ENCODE assay signal across 15 mouse cellular contexts in genomic region chr3:135843707-135844106, GRCm38 (mm10). TPM values are rescaled to one million over a fixed set of nuclear protein-coding genes. Genes with fewer than 3 reads are reported as not detected.
DNase-seq lines count a peak whose midpoint lies in the region; ATAC-seq and TF ChIP-seq lines count a peak whose summit lies in the region.
"Had no signal": no experiment of that assay in that cellular context is flagged by ENCODE, and none has a peak within 500 bp of the region (broad histone marks: within the 10 kb centered on the region; RNA-seq: fewer than 3 reads in every experiment).

No protein-coding gene starts in this region.

- TF ChIP-seq CTCF in gastrocnemius, adult 2 months (IDR thresholded peaks at IDR 0.05) = no peak

- H3K4me3 ChIP-seq in heart, embryonic 13.5 days = peak overlapping the region; percentile 7
- no peak overlapping the region for H3K4me3 ChIP-seq in midbrain, embryonic 11.5 days (ENCODE audit: low read depth, low read length)
- H3K4me3 ChIP-seq in midbrain, embryonic 13.5 days (replicated peaks) = no peak overlapping the region
- no peak overlapping the region for H3K4me3 ChIP-seq in stomach, embryonic 15.5 days (replicated peaks)
- no peak overlapping the region for H3K4me3 ChIP-seq in gastrocnemius, adult 2 months
- H3K4me3 ChIP-seq: embryonic facial prominence, embryonic 15.5 days; intestine, embryonic 15.5 days; limb, embryonic 10.5 days had no signal

- H3K4me1 ChIP-seq in heart, embryonic 13.5 days = peaks cover 46% of the 10 kb centered on the region
- no peaks in the 10 kb centered on the region for H3K4me1 ChIP-seq in midbrain, embryonic 11.5 days (ENCODE audit: control insufficient read depth, insufficient read depth, low read length)
- no peaks in the 10 kb centered on the region for H3K4me1 ChIP-seq in midbrain, embryonic 13.5 days (replicated peaks)
- H3K4me1 ChIP-seq in stomach, embryonic 15.5 days = no peaks in the 10 kb centered on the region
- H3K4me1 ChIP-seq: embryonic facial prominence, embryonic 15.5 days; intestine, embryonic 15.5 days had no signal

- H3K9me3 ChIP-seq in heart, embryonic 13.5 days = no peaks in the 10 kb centered on the region
- no peaks in the 10 kb centered on the region for H3K9me3 ChIP-seq in midbrain, embryonic 11.5 days (ENCODE audit: control insufficient read depth, low read length)
- H3K9me3 ChIP-seq in midbrain, embryonic 13.5 days = no peaks in the 10 kb centered on the region
- no peaks in the 10 kb centered on the region for H3K9me3 ChIP-seq in stomach, embryonic 15.5 days
- H3K9me3 ChIP-seq: embryonic facial prominence, embryonic 15.5 days; intestine, embryonic 15.5 days; limb, embryonic 10.5 days had no signal

- peak overlapping the region; percentile 58 for H3K4me2 ChIP-seq in heart, embryonic 13.5 days
- H3K4me2 ChIP-seq in midbrain, embryonic 11.5 days = no peak overlapping the region
- no peak overlapping the region for H3K4me2 ChIP-seq in midbrain, embryonic 13.5 days (replicated peaks)
- no peak overlapping the region for H3K4me2 ChIP-seq in stomach, embryonic 15.5 days
- H3K4me2 ChIP-seq: embryonic facial prominence, embryonic 15.5 days; intestine, embryonic 15.5 days had no signal

- no peaks in the 10 kb centered on the region for H3K27me3 ChIP-seq in heart, embryonic 13.5 days (replicated peaks)
- no peaks in the 10 kb centered on the region for H3K27me3 ChIP-seq in midbrain, embryonic 11.5 days (ENCODE audit: control insufficient read depth, insufficient read depth, low read length)
- no peaks in the 10 kb centered on the region for H3K27me3 ChIP-seq in midbrain, embryonic 13.5 days
- no peaks in the 10 kb centered on the region for H3K27me3 ChIP-seq in stomach, embryonic 15.5 days (replicated peaks)
- H3K27me3 ChIP-seq: embryonic facial prominence, embryonic 15.5 days; intestine, embryonic 15.5 days had no signal

- no peak overlapping the region for H3K9ac ChIP-seq in heart, embryonic 13.5 days
- H3K9ac ChIP-seq in midbrain, embryonic 11.5 days (ENCODE audit: low read length) = no peak overlapping the region
- no peak overlapping the region for H3K9ac ChIP-seq in midbrain, embryonic 13.5 days (replicated peaks)
- H3K9ac ChIP-seq in stomach, embryonic 15.5 days = no peak overlapping the region
- H3K9ac ChIP-seq: embryonic facial prominence, embryonic 15.5 days; intestine, embryonic 15.5 days had no signal

- WGBS in heart, embryonic 13.5 days = 18% methylated on average over 8 of the region's 8 CpGs
- 80% methylated on average over 8 of the region's 8 CpGs for WGBS in midbrain, embryonic 11.5 days
- WGBS in midbrain, embryonic 13.5 days = 82% methylated on average over 8 of the region's 8 CpGs
- 80% methylated on average over 8 of the region's 8 CpGs for WGBS in stomach, embryonic 15.5 days

- intact Hi-C loops in heart, postnatal 14 days (cut with DNase I) = no loop called here
- intact Hi-C loops in gastrocnemius, adult 2 months (cut with DNase I) = no loop called here

- H3K36me3 ChIP-seq in heart, embryonic 13.5 days = no peaks in the 10 kb centered on the region
- no peaks in the 10 kb centered on the region for H3K36me3 ChIP-seq in midbrain, embryonic 11.5 days (ENCODE audit: control insufficient read depth, insufficient read depth, low read length)
- no peaks in the 10 kb centered on the region for H3K36me3 ChIP-seq in midbrain, embryonic 13.5 days
- H3K36me3 ChIP-seq in stomach, embryonic 15.5 days = no peaks in the 10 kb centered on the region
- H3K36me3 ChIP-seq: embryonic facial prominence, embryonic 15.5 days; intestine, embryonic 15.5 days; limb, embryonic 10.5 days had no signal

- H3K27ac ChIP-seq in heart, embryonic 13.5 days (replicated peaks) = peak overlapping the region; percentile 56; the same call in 1 of the 2 replicates
- H3K27ac ChIP-seq in midbrain, embryonic 11.5 days (ENCODE audit: low read depth, low read length) = no peak overlapping the region
- no peak overlapping the region for H3K27ac ChIP-seq in midbrain, embryonic 13.5 days
- H3K27ac ChIP-seq in stomach, embryonic 15.5 days = no peak overlapping the region
- no peak overlapping the region for H3K27ac ChIP-seq in gastrocnemius, adult 2 months
- H3K27ac ChIP-seq: embryonic facial prominence, embryonic 15.5 days; intestine, embryonic 15.5 days; limb, embryonic 10.5 days had no signal

- DNase-seq in heart, postnatal 14 days = no peak
- no peak for DNase-seq in midbrain, embryonic 11.5 days (ENCODE audit: low spot score, missing footprints)
- peak; percentile 73 for DNase-seq in liver
- DNase-seq in gastrocnemius, adult 2 months = no peak
- DNase-seq: cerebellum, adult 11-12 months; gastrocnemius, postnatal 25 days; kidney, postnatal 25 days had no signal

- peak; percentile 68 for ATAC-seq in heart, embryonic 13.5 days (ENCODE audit: extremely low read depth, insufficient number of reproducible peaks, low FRiP score, low TSS enrichment)
- ATAC-seq in midbrain, embryonic 11.5 days (ENCODE audit: low FRiP score) = peak; percentile 50; the same call in 1 of the 2 replicates
- no peak for ATAC-seq in midbrain, embryonic 13.5 days
- ATAC-seq in stomach, embryonic 15.5 days (ENCODE audit: insufficient read depth, low FRiP score, low read depth) = peak; percentile 73; the same call in 1 of the 2 replicates
- ATAC-seq in granulocyte monocyte progenitor cell, adult 5-6 weeks (replicated peaks; ENCODE audit: poor library complexity, severe bottlenecking) = no peak
- ATAC-seq: forebrain, embryonic 16.5 days had no signal

RNA-seq across cellular contexts. Expression of gene Slc39a8, which starts 18.6 kb away (rescaled TPM):
- polyA plus RNA-seq in heart, embryonic 13.5 days (2015; fragmentation: Nextera tagmentation; extraction: Ambion mirVana) = 13.3 and 14.5 TPM in 2 replicates
- total RNA-seq in heart, postnatal 14 days (2021) = 1 to 10 TPM; 4.6 to 6.4 TPM
- polyA plus RNA-seq in midbrain, embryonic 11.5 days (2014; fragmentation: Nextera tagmentation; extraction: Ambion mirVana) = 21.7 and 24.8 TPM in 2 replicates
- 7.6 and 8.3 TPM in 2 replicates for polyA plus RNA-seq in midbrain, embryonic 13.5 days (2015; fragmentation: Nextera tagmentation; extraction: Ambion mirVana)
- 13.3 and 15.4 TPM in 2 replicates for polyA plus RNA-seq in stomach, embryonic 15.5 days (2015; fragmentation: Nextera tagmentation; extraction: Ambion mirVana)
- total RNA-seq in gastrocnemius, adult 2 months (2021) = under 1 TPM; 0.56 to 0.81 TPM
- 5.8 and 10.4 TPM in 2 replicates for total RNA-seq in granulocyte monocyte progenitor cell, adult 5-6 weeks (2014; fragmentation: Nextera tagmentation)
- 11.3 and 15.0 TPM in 2 replicates for total RNA-seq in granulocyte monocyte progenitor cell, adult 5-6 weeks (2017)

Comparison
In these comparisons a context has a peak if more than half of its experiments do, and no peak if none do; other contexts are left out.
1. ATAC-seq: peak in heart, embryonic 13.5 days (single experiment), midbrain, embryonic 11.5 days (single experiment) and stomach, embryonic 15.5 days (single experiment); none in midbrain, embryonic 13.5 days (single experiment) and granulocyte monocyte progenitor cell, adult 5-6 weeks (single experiment).